Mouse (Mus musculus) neural tube, embryonic 15.5 days (tissue): Measurements from ENCODE around the gene Ankrd12. TPM values are rescaled to one million over a fixed set of nuclear protein-coding genes. Genes with fewer than 3 reads are reported as not detected.
"Not testable (repeated sequence)": the region's sequence is repeated elsewhere in the genome, so short reads cannot be mapped to it uniquely, and the experiment has no call there.

Source experiments
- ATAC-seq: fragments of 200-750 bp; cut with Nextera tagmentation; 2 replicates; pipeline ENCODE4 v1.8.0; 2017; ENCODE audit warnings: mild to moderate bottlenecking, moderate TSS enrichment, moderate library complexity; ENCODE audit not compliant: low FRiP score
- H3K27ac ChIP-seq: fragments of 300-500 bp; sonication (generic); replicated peaks from 2 replicates; pipeline ENCODE4 v1.5.1; 2015; ENCODE audit warnings: mild to moderate bottlenecking, inconsistent platforms
- H3K27me3 ChIP-seq: fragments of 300-500 bp; sonication (generic); replicated peaks from 2 replicates; pipeline ENCODE4 v1.6.1; 2015; ENCODE audit warnings: inconsistent platforms
- H3K36me3 ChIP-seq: fragments of 300-500 bp; sonication (generic); 2 replicates; pipeline ENCODE4 v1.6.1; 2015; ENCODE audit warnings: inconsistent platforms
- H3K4me1 ChIP-seq: fragments of 300-500 bp; sonication (generic); 2 replicates; pipeline ENCODE4 v1.6.1; 2015; ENCODE audit warnings: inconsistent platforms
- H3K4me2 ChIP-seq: fragments of 300-500 bp; sonication (generic); 2 replicates; pipeline ENCODE4 v1.6.1; 2015; ENCODE audit warnings: inconsistent platforms, mild to moderate bottlenecking, moderate library complexity
- H3K4me3 ChIP-seq: fragments of 300-500 bp; sonication (generic); replicated peaks from 2 replicates; pipeline ENCODE4 v1.5.1; 2015; ENCODE audit warnings: mild to moderate bottlenecking, inconsistent platforms
- H3K9ac ChIP-seq: fragments of 300-500 bp; sonication (generic); replicated peaks from 2 replicates; pipeline ENCODE4 v1.6.1; 2015; ENCODE audit warnings: mild to moderate bottlenecking, inconsistent platforms
- H3K9me3 ChIP-seq: fragments of 300-500 bp; sonication (generic); replicated peaks from 2 replicates; pipeline ENCODE4 v1.6.1; 2016; ENCODE audit warnings: inconsistent platforms
- WGBS: fragments of 180-500 bp; shearing (Covaris S2); methylation state at CpG from one replicate; pipeline ENCODE4 v1.1.7; 2015; ENCODE audit warnings: mixed read lengths; 5-methylcytosine and 5-hydroxymethylcytosine counted together
- polyA plus RNA-seq: library from polyadenylated mRNA; unstranded; fragments of >200 nt; fragmentation: Nextera tagmentation; extraction: Ambion mirVana; gene quantifications from 2 replicates; pipeline ENCODE4 v1.2.1, GENCODE M21; 2015

The Ankrd12 gene
- polyA plus RNA-seq, 1 experiment from 2014 or later = 169 TPM

GRCm38 (mm10) chr17:66076174-66076927, 538 bp downstream of the Ankrd12 start:
- under 1% methylated on average over 82 of the region's 95 CpGs for WGBS
- H3K27me3 ChIP-seq = no peaks in the 10 kb centered on the region
- peak overlapping the region; percentile 99 for H3K4me3 ChIP-seq
- ATAC-seq = peak; percentile 74
- peak overlapping the region; percentile 84 for H3K4me2 ChIP-seq
- H3K4me1 ChIP-seq = peaks cover 34% of the 10 kb centered on the region
- H3K9me3 ChIP-seq = no peaks in the 10 kb centered on the region
- peak overlapping the region; percentile 96 for H3K27ac ChIP-seq
- H3K36me3 ChIP-seq = peaks cover 16% of the 10 kb centered on the region
- H3K9ac ChIP-seq = peak overlapping the region; percentile 81

GRCm38 (mm10) chr17:66075827-66076173, 1.1 kb downstream of the Ankrd12 start:
- Histone ChIP-seq H3K4me3 (peak overlapping the region; percentile 99), H3K4me2 (peak overlapping the region; percentile 84), H3K36me3 (peaks cover 10% of the 10 kb centered on the region), H3K27ac (peak overlapping the region; percentile 96), H3K9me3 (no peaks in the 10 kb centered on the region), H3K9ac (peak overlapping the region; percentile 81), H3K4me1 (peaks cover 34% of the 10 kb centered on the region), H3K27me3 (no peaks in the 10 kb centered on the region)
- 5% methylated on average over 12 of the region's 12 CpGs for WGBS
- no peak for ATAC-seq

- no peak for ATAC-seq
- Histone ChIP-seq H3K4me3 (no peak overlapping the region), H3K36me3 (no peaks in the 10 kb centered on the region), H3K4me1 (peaks cover 34% of the 10 kb centered on the region), H3K4me2 (no peak overlapping the region), H3K9ac (no peak overlapping the region), H3K9me3 (no peaks in the 10 kb centered on the region), H3K27me3 (no peaks in the 10 kb centered on the region), H3K27ac (no peak overlapping the region)
- 90% methylated on average over 7 of the region's 7 CpGs for WGBS
These were observed 2.9 kb downstream of the Ankrd12 start for GRCm38 (mm10) chr17:66073971-66074370.

GRCm38 (mm10) chr17:66069036-66069435, 7.9 kb downstream of the Ankrd12 start:
- not testable (repeated sequence) for H3K27me3 ChIP-seq, H3K4me2 ChIP-seq, H3K4me3 ChIP-seq, H3K27ac ChIP-seq, ATAC-seq, H3K9me3 ChIP-seq, H3K36me3 ChIP-seq, H3K9ac ChIP-seq
- H3K4me1 ChIP-seq = peaks cover 13% of the 10 kb centered on the region
- WGBS = 90% methylated on average over 2 of the region's 2 CpGs

- WGBS = 90% methylated on average over 4 of the region's 4 CpGs
- no peak overlapping the region for H3K4me2 ChIP-seq
- no peaks in the 10 kb centered on the region for H3K27me3 ChIP-seq
- H3K4me3 ChIP-seq = no peak overlapping the region
- H3K9me3 ChIP-seq = no peaks in the 10 kb centered on the region
- no peaks in the 10 kb centered on the region for H3K36me3 ChIP-seq
- ATAC-seq = no peak
- H3K4me1 ChIP-seq = peaks cover 7% of the 10 kb centered on the region; the same call in 1 of the 2 replicates
- no peak overlapping the region for H3K27ac ChIP-seq
- no peak overlapping the region for H3K9ac ChIP-seq
These were observed 11.8 kb downstream of the Ankrd12 start for GRCm38 (mm10) chr17:66065115-66065514.

- no peaks in the 10 kb centered on the region for H3K27me3 ChIP-seq
- no peaks in the 10 kb centered on the region for H3K9me3 ChIP-seq
- 63% methylated on average over 8 of the region's 8 CpGs for WGBS
- H3K9ac ChIP-seq = no peak overlapping the region
- no peaks in the 10 kb centered on the region for H3K36me3 ChIP-seq
- no peak overlapping the region for H3K4me2 ChIP-seq
- no peak overlapping the region for H3K27ac ChIP-seq
- H3K4me1 ChIP-seq = no peaks in the 10 kb centered on the region
- no peak for ATAC-seq
- H3K4me3 ChIP-seq = no peak overlapping the region
These were observed 15.5 kb downstream of the Ankrd12 start for GRCm38 (mm10) chr17:66061241-66061938.

GRCm38 (mm10) chr17:66058160-66058559, 18.7 kb downstream of the Ankrd12 start:
- Histone ChIP-seq H3K36me3 (no peaks in the 10 kb centered on the region), H3K9ac (no peak overlapping the region), H3K4me2 (no peak overlapping the region), H3K9me3 (no peaks in the 10 kb centered on the region), H3K4me1 (no peaks in the 10 kb centered on the region), H3K27me3 (no peaks in the 10 kb centered on the region), H3K27ac (no peak overlapping the region), H3K4me3 (no peak overlapping the region)
- 93% methylated on average over 4 of the region's 4 CpGs for WGBS
- ATAC-seq = no peak

- no peaks in the 10 kb centered on the region for H3K27me3 ChIP-seq
- no peak overlapping the region for H3K9ac ChIP-seq
- H3K4me1 ChIP-seq = no peaks in the 10 kb centered on the region
- no peaks in the 10 kb centered on the region for H3K9me3 ChIP-seq
- no peak for ATAC-seq
- no peak overlapping the region for H3K4me2 ChIP-seq
- 67% methylated on average over 2 of the region's 2 CpGs for WGBS
- H3K4me3 ChIP-seq = no peak overlapping the region
- H3K36me3 ChIP-seq = no peaks in the 10 kb centered on the region
- no peak overlapping the region for H3K27ac ChIP-seq
These were observed 19.7 kb downstream of the Ankrd12 start for GRCm38 (mm10) chr17:66057145-66057544.

GRCm38 (mm10) chr17:66053349-66053748, 23.5 kb downstream of the Ankrd12 start:
- no peaks in the 10 kb centered on the region for H3K9me3 ChIP-seq
- no peaks in the 10 kb centered on the region for H3K4me1 ChIP-seq
- H3K27ac ChIP-seq = no peak overlapping the region
- H3K27me3 ChIP-seq = no peaks in the 10 kb centered on the region
- H3K36me3 ChIP-seq = peaks cover 8% of the 10 kb centered on the region
- ATAC-seq = no peak
- H3K4me2 ChIP-seq = no peak overlapping the region
- WGBS = 76% methylated on average over 4 of the region's 4 CpGs
- H3K4me3 ChIP-seq = no peak overlapping the region
- H3K9ac ChIP-seq = no peak overlapping the region

- Histone ChIP-seq H3K27me3 (no peaks in the 10 kb centered on the region), H3K9ac (no peak overlapping the region), H3K36me3 (peaks cover 35% of the 10 kb centered on the region), H3K4me3 (no peak overlapping the region), H3K9me3 (no peaks in the 10 kb centered on the region), H3K4me2 (no peak overlapping the region), H3K27ac (no peak overlapping the region), H3K4me1 (no peaks in the 10 kb centered on the region)
- 90% methylated on average over 4 of the region's 4 CpGs for WGBS
- ATAC-seq = no peak
These were observed 28.1 kb downstream of the Ankrd12 start for GRCm38 (mm10) chr17:66048795-66049194.

GRCm38 (mm10) chr17:66048199-66048598, 28.7 kb downstream of the Ankrd12 start:
- Histone ChIP-seq H3K4me2 (no peak overlapping the region), H3K27ac (no peak overlapping the region), H3K4me3 (no peak overlapping the region), H3K9ac (no peak overlapping the region), H3K36me3 (peaks cover 35% of the 10 kb centered on the region), H3K27me3 (no peaks in the 10 kb centered on the region), H3K9me3 (no peaks in the 10 kb centered on the region), H3K4me1 (no peaks in the 10 kb centered on the region)
- 81% methylated on average over 5 of the region's 5 CpGs for WGBS
- ATAC-seq = no peak

GRCm38 (mm10) chr17:66043679-66044078, 33.2 kb downstream of the Ankrd12 start:
- H3K36me3 ChIP-seq = peaks cover 42% of the 10 kb centered on the region
- not testable (repeated sequence) for H3K27ac ChIP-seq, ATAC-seq, H3K9me3 ChIP-seq, H3K4me3 ChIP-seq, H3K4me2 ChIP-seq, H3K4me1 ChIP-seq, H3K9ac ChIP-seq, H3K27me3 ChIP-seq
- WGBS = 90% methylated on average over 4 of the region's 4 CpGs
